Mouse (Mus musculus) heart, postnatal 14 days (tissue): ENCODE results near the gene Duoxa2. TPM values are rescaled to one million over a fixed set of nuclear protein-coding genes. Genes with fewer than 3 reads are reported as not detected.
A peak's percentile ranks its signal among the peaks of the same experiment; 100 is the strongest.
"Not testable (repeated sequence)": the region's sequence is repeated elsewhere in the genome, so short reads cannot be mapped to it uniquely, and the experiment has no call there.

Experiments
- DNase-seq, 2 experiments: peaks; one replicate each; pipeline ENCODE4 v3.0.0; 2021 to 2022
- intact Hi-C: fragments of 180-260 bp; cut with DNase I; formaldehyde crosslinking; loops from one replicate; pipeline ENCODE4 v1.15.1; 2025
- total RNA-seq, 2 experiments: library from RNA; stranded (reverse); gene quantifications; 2 replicates each; pipeline ENCODE4 v1.2.3; 2021

The Duoxa2 gene
- total RNA-seq, 2 experiments from 2014 or later: 0.17 TPM

GRCm38 (mm10) chr2:122305097-122305892 lies 6.6 kb downstream of the Duoxa2 start:
- intact Hi-C loops: no loop called here
- DNase-seq: no peak

- intact Hi-C loops: no loop called here
- no peak for DNase-seq
These were observed 7.5 kb downstream of the Duoxa2 start for GRCm38 (mm10) chr2:122306184-122306583.

- no peak for DNase-seq
- intact Hi-C loops: no loop called here
These were observed 10.9 kb downstream of the Duoxa2 start for GRCm38 (mm10) chr2:122309647-122310046.

- DNase-seq: no peak
- intact Hi-C loops: no loop called here
These were observed 12.9 kb downstream of the Duoxa2 start for GRCm38 (mm10) chr2:122311561-122311960.

- intact Hi-C loops: no loop called here
- peak; percentile 60 to 76 for DNase-seq
These were observed 14.2 kb downstream of the Duoxa2 start for GRCm38 (mm10) chr2:122312722-122313417.

GRCm38 (mm10) chr2:122313536-122313935 lies 14.8 kb downstream of the Duoxa2 start, which contains the start of gene Duoxa1:
TSS of gene Duoxa1 (minus strand) at chr2:122313730.
- DNase-seq: no peak
- intact Hi-C loops: no loop called here

GRCm38 (mm10) chr2:122315372-122315771 lies 16.7 kb downstream of the Duoxa2 start, which contains the start of gene Duox1:
TSS of gene Duox1 (plus strand) at chr2:122315672.
- intact Hi-C loops: no loop called here
- DNase-seq: no peak

- DNase-seq: no peak
- intact Hi-C loops: no loop called here
These were observed 18.7 kb downstream of the Duoxa2 start for GRCm38 (mm10) chr2:122317384-122317783.

- intact Hi-C loops: no loop called here
- DNase-seq: no peak
These were observed 25.3 kb downstream of the Duoxa2 start for GRCm38 (mm10) chr2:122323960-122324359.

- intact Hi-C loops: no loop called here
- no peak for DNase-seq
These were observed 25.9 kb downstream of the Duoxa2 start for GRCm38 (mm10) chr2:122324586-122324985.

GRCm38 (mm10) chr2:122325361-122325760 lies 26.7 kb downstream of the Duoxa2 start:
- no peak for DNase-seq
- intact Hi-C loops: no loop called here

GRCm38 (mm10) chr2:122327986-122328385 lies 29.3 kb downstream of the Duoxa2 start:
- intact Hi-C loops: no loop called here
- DNase-seq: no peak

GRCm38 (mm10) chr2:122330317-122330716 lies 31.6 kb downstream of the Duoxa2 start:
- DNase-seq, intact Hi-C loops: not testable (repeated sequence)

GRCm38 (mm10) chr2:122332222-122332621 lies 33.5 kb downstream of the Duoxa2 start:
- intact Hi-C loops: no loop called here
- DNase-seq: no peak

GRCm38 (mm10) chr2:122334170-122334569 lies 35.5 kb downstream of the Duoxa2 start:
- intact Hi-C loops: no loop called here
- DNase-seq: peak; percentile 31 to 41

GRCm38 (mm10) chr2:122337291-122337690 lies 38.6 kb downstream of the Duoxa2 start:
- intact Hi-C loops: no loop called here
- DNase-seq: no peak

GRCm38 (mm10) chr2:122345106-122345893 lies 46.6 kb downstream of the Duoxa2 start:
- intact Hi-C loops: no loop called here
- no peak for DNase-seq

GRCm38 (mm10) chr2:122346164-122346563 lies 47.5 kb downstream of the Duoxa2 start:
- DNase-seq, intact Hi-C loops: not testable (repeated sequence)

- intact Hi-C loops: no loop called here
These were observed 48.6 kb downstream of the Duoxa2 start for GRCm38 (mm10) chr2:122347257-122347656.

GRCm38 (mm10) chr2:122348531-122349131 lies 49.9 kb downstream of the Duoxa2 start:
- peak; percentile 94 to 96 for DNase-seq
- intact Hi-C loops: loop anchor here (1.0 to 2.0 kb wide), 2 partner anchors 29 to 210 kb away; no protein-coding TSS in a partner anchor

More at GRCm38 (mm10) chr2:122347257-122347656, 48.6 kb downstream of the Duoxa2 start:
- no peak for DNase-seq
